Mouse (Mus musculus): ENCODE measurements around the gene Lrba. TPM values are rescaled to one million over a fixed set of nuclear protein-coding genes. Genes with fewer than 3 reads are reported as not detected.

Lrba gene
- total and polyA plus RNA-seq, 2 experiments from 2014 or later = 1.6 to 18.5 TPM

DNA sequence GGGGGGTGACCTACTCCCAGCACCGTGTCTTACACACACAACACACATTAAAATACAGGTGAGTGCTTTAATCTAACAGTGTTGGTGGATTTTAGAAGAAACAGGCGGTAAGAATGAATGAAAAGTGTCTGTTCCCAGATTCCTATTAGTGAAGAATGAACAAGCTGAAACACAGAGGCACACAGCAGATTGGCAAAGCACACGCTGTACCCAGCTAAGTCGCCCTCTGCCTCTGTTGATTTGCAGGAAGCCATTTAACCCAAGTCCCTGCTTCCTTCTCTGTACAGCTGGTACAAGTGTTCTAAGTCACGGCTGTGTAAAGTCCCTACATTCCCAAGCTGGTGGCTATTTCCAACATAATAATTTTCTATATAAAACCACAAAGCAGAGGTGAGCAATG, 586.4 kb downstream of the Lrba start:
- no peak for ATAC-seq
- Histone ChIP-seq H3K27ac (ENCODE audit: low read depth, low read length) (no peak overlapping the region; the same call in 1 of the 2 replicates), H3K36me3 (ENCODE audit: insufficient read depth) (peaks cover 11% of the 10 kb centered on the region), H3K4me2 (ENCODE audit: low read depth) (no peak overlapping the region), H3K9ac (no peak overlapping the region), H3K4me1 (ENCODE audit: insufficient read depth) (no peaks in the 10 kb centered on the region), H3K27me3 (ENCODE audit: insufficient read depth, low read length) (no peaks in the 10 kb centered on the region), H3K4me3 (ENCODE audit: low read depth, low read length) (no peak overlapping the region), H3K9me3 (ENCODE audit: low read length) (no peaks in the 10 kb centered on the region)
- no peak for TF ChIP-seq CTCF (IDR thresholded peaks at IDR 0.05; ENCODE audit: low read depth)
- 76% methylated on average over 5 of the region's 5 CpGs for WGBS
- no peak for DNase-seq

GRCm38 (mm10) chr3:86812689-86813088, 588.2 kb downstream of the Lrba start:
- H3K27me3 ChIP-seq (ENCODE audit: insufficient read depth, low read length) = no peaks in the 10 kb centered on the region
- H3K9ac ChIP-seq = no peak overlapping the region
- H3K4me3 ChIP-seq (ENCODE audit: low read depth, low read length) = no peak overlapping the region
- DNase-seq (peak; percentile 76), ATAC-seq (peak; percentile 76)
- peaks cover 13% of the 10 kb centered on the region for H3K36me3 ChIP-seq (ENCODE audit: insufficient read depth)
- no peak overlapping the region for H3K27ac ChIP-seq (ENCODE audit: low read depth, low read length)
- TF ChIP-seq CTCF (IDR thresholded peaks at IDR 0.05; ENCODE audit: low read depth) = peak; percentile 90
- H3K9me3 ChIP-seq (ENCODE audit: low read length) = no peaks in the 10 kb centered on the region
- WGBS = 25% methylated on average over 3 of the region's 3 CpGs
- no peak overlapping the region for H3K4me2 ChIP-seq (ENCODE audit: low read depth)
- H3K4me1 ChIP-seq (ENCODE audit: insufficient read depth) = no peaks in the 10 kb centered on the region

DNA sequence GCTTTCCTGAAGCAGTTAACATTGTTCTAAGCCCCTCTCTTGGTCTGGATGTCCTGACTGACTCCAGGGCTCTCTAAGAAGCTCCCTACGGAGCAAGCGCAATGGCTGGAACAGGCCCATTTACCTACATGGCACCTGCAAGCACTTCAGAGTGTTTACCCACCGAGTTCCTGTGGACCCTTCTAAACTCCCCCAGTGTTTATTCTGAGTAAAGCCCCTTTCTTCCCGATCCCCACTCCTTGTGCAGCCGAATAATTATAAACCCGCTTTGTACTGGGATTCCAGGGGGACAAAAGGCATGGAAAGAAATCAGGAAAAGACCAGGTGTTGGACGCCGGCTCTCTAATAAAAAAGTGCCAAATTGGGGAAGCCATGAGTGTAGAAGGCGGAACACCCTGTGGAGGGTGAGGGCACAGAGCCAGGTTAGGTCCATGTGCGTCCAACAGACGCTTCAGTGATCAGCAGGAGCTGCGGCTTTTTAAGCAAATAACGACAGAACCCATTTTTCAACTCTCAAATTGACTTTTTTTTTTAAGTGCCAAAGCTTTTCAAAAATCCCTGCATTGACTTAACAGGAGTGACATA, 593.6 kb downstream of the Lrba start:
- H3K9me3 ChIP-seq (ENCODE audit: low read length) = no peaks in the 10 kb centered on the region
- peaks cover 26% of the 10 kb centered on the region for H3K36me3 ChIP-seq (ENCODE audit: insufficient read depth)
- peak; percentile 69 for ATAC-seq
- H3K9ac ChIP-seq = no peak overlapping the region
- DNase-seq = peak; percentile 53
- H3K4me1 ChIP-seq (ENCODE audit: insufficient read depth) = no peaks in the 10 kb centered on the region
- no peaks in the 10 kb centered on the region for H3K27me3 ChIP-seq (ENCODE audit: insufficient read depth, low read length)
- H3K4me2 ChIP-seq (ENCODE audit: low read depth) = no peak overlapping the region
- TF ChIP-seq CTCF (IDR thresholded peaks at IDR 0.05; ENCODE audit: low read depth) = no peak
- 18% methylated on average over 13 of the region's 13 CpGs for WGBS
- peak overlapping the region; percentile 35; the same call in 1 of the 2 replicates for H3K27ac ChIP-seq (ENCODE audit: low read depth, low read length)
- no peak overlapping the region for H3K4me3 ChIP-seq (ENCODE audit: low read depth, low read length)

GRCm38 (mm10) chr3:86819372-86819771, 594.9 kb downstream of the Lrba start:
- Histone ChIP-seq H3K36me3 (ENCODE audit: insufficient read depth) (peaks cover 36% of the 10 kb centered on the region), H3K4me3 (ENCODE audit: low read depth, low read length) (no peak overlapping the region), H3K9ac (no peak overlapping the region), H3K27me3 (ENCODE audit: insufficient read depth, low read length) (no peaks in the 10 kb centered on the region), H3K27ac (ENCODE audit: low read depth, low read length) (no peak overlapping the region), H3K9me3 (ENCODE audit: low read length) (no peaks in the 10 kb centered on the region), H3K4me2 (ENCODE audit: low read depth) (no peak overlapping the region), H3K4me1 (ENCODE audit: insufficient read depth) (no peaks in the 10 kb centered on the region)
- no peak for DNase-seq
- ATAC-seq = no peak
- no peak for TF ChIP-seq CTCF (IDR thresholded peaks at IDR 0.05; ENCODE audit: low read depth)
- 96% methylated on average over 6 of the region's 6 CpGs for WGBS

GRCm38 (mm10) chr3:86820344-86820743, 595.9 kb downstream of the Lrba start:
- H3K4me2 ChIP-seq (ENCODE audit: low read depth) = no peak overlapping the region
- no peaks in the 10 kb centered on the region for H3K4me1 ChIP-seq (ENCODE audit: insufficient read depth)
- peaks cover 36% of the 10 kb centered on the region for H3K36me3 ChIP-seq (ENCODE audit: insufficient read depth)
- H3K27me3 ChIP-seq (ENCODE audit: insufficient read depth, low read length) = no peaks in the 10 kb centered on the region
- ATAC-seq = no peak
- no peak overlapping the region for H3K9ac ChIP-seq
- no peak overlapping the region for H3K27ac ChIP-seq (ENCODE audit: low read depth, low read length)
- H3K9me3 ChIP-seq (ENCODE audit: low read length) = no peaks in the 10 kb centered on the region
- H3K4me3 ChIP-seq (ENCODE audit: low read depth, low read length) = no peak overlapping the region
- no peak for DNase-seq
- no peak for TF ChIP-seq CTCF (IDR thresholded peaks at IDR 0.05; ENCODE audit: low read depth)
- WGBS = 78% methylated on average over 10 of the region's 10 CpGs

DNA sequence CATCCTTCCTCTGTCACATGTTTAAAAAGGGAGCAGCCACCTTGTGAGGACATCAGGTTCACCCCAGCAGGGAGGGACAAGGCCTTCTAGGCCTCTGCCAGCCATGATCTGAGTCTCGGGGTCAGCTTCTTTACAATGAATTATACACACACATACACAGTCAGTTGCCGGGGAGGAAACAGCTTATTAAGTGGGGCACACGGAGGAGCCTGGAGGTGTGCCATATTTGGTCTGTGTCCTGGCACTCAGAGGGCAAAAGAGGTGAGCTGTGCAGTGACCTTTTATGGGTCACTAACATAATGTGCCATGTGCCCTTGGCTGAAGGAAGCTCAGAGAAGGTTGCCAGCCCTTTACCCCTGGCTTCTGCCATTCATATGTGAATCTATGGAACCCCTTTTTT, 596.9 kb downstream of the Lrba start:
- H3K27me3 ChIP-seq (ENCODE audit: insufficient read depth, low read length) = no peaks in the 10 kb centered on the region

DNA sequence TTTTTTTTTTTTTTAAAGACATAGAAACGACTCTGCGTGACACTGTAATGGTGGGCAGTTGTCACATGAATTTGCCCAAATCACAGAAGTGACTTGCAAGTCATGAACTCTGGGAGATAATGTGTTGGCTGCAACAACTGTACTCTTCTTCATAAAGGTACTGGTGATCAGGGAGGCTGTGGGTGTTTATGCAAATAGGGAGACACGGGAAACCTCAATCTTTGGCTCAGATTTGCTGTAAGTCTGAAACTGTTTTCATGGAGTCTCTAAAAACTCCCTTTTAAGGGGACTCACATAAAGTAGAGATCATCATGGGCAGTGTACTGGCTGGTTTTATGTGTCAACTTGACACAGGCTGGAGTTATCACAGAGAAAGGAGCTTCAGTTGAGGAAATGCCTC, 603.0 kb downstream of the Lrba start:
- no peak overlapping the region for H3K4me2 ChIP-seq (ENCODE audit: low read depth)
- no peak overlapping the region for H3K9ac ChIP-seq
- WGBS = 92% methylated on average over 3 of the region's 3 CpGs
- H3K27ac ChIP-seq (ENCODE audit: low read depth, low read length) = no peak overlapping the region
- H3K27me3 ChIP-seq (ENCODE audit: insufficient read depth, low read length) = no peaks in the 10 kb centered on the region
- no peaks in the 10 kb centered on the region for H3K9me3 ChIP-seq (ENCODE audit: low read length)
- no peak for ATAC-seq
- H3K4me3 ChIP-seq (ENCODE audit: low read depth, low read length) = no peak overlapping the region
- peaks cover 6% of the 10 kb centered on the region for H3K4me1 ChIP-seq (ENCODE audit: insufficient read depth)
- peaks cover 25% of the 10 kb centered on the region for H3K36me3 ChIP-seq (ENCODE audit: insufficient read depth)
- no peak for DNase-seq
- TF ChIP-seq CTCF (IDR thresholded peaks at IDR 0.05; ENCODE audit: low read depth) = no peak

More for the DNA sequence above, 596.9 kb downstream of the Lrba start:
- ATAC-seq = no peak
- H3K9me3 ChIP-seq (ENCODE audit: low read length) = no peaks in the 10 kb centered on the region
- no peak overlapping the region for H3K27ac ChIP-seq (ENCODE audit: low read depth, low read length)
- peaks cover 33% of the 10 kb centered on the region for H3K36me3 ChIP-seq (ENCODE audit: insufficient read depth)
- no peak overlapping the region for H3K4me2 ChIP-seq (ENCODE audit: low read depth)
- 44% methylated on average over 3 of the region's 3 CpGs for WGBS
- H3K4me3 ChIP-seq (ENCODE audit: low read depth, low read length) = no peak overlapping the region
- H3K9ac ChIP-seq = no peak overlapping the region
- no peaks in the 10 kb centered on the region for H3K4me1 ChIP-seq (ENCODE audit: insufficient read depth)
- no peak for TF ChIP-seq CTCF (IDR thresholded peaks at IDR 0.05; ENCODE audit: low read depth)
- DNase-seq = no peak

All from forebrain, postnatal 0 days (tissue).